Mouse (Mus musculus): Measurements from ENCODE around the gene Lrp2.

DNA sequence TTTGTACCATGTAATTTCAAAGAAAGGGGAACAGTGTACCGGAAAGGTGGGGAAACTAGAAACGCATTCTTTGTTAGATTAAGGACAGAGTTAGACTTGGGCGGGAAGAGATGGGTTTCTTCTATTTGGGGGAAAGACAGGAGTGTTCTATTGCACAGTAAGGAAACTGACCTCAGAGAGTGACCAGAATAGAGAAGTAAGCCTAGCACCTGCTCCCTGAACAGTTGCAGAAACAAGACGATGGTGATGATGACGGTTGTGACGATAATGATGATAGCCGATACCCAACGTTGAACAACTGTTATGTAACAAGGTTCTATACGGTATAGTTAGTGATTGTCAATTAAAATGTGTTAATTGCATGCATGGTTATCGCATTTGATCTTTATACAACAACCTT lies 171.3 kb downstream of the Lrp2 start:
- no peak for TF ChIP-seq CTCF (IDR thresholded peaks at IDR 0.05; ENCODE audit: insufficient read depth, low read length)
- no peak for TF ChIP-seq POLR2A (IDR thresholded peaks at IDR 0.05; ENCODE audit: borderline replicate concordance, extremely low read depth, low read depth, low read length)

Measured in lung, adult 2 months (tissue).